Mouse (Mus musculus) intestine, postnatal 0 days (tissue): ENCODE data around the gene Moap1. TPM values are rescaled to one million over a fixed set of nuclear protein-coding genes. Genes with fewer than 3 reads are reported as not detected.

Experiments used
- ATAC-seq: fragments of 200-750 bp; cut with Nextera tagmentation; 2 replicates; pipeline ENCODE4 v1.8.0; 2017; ENCODE audit warnings: mild to moderate bottlenecking, moderate TSS enrichment, moderate library complexity
- H3K27ac ChIP-seq: fragments of 300-500 bp; sonication (generic); 2 replicates; pipeline ENCODE4 v1.5.1; 2014; ENCODE audit warnings: mild to moderate bottlenecking, low read depth, low read length, moderate library complexity
- H3K27me3 ChIP-seq: fragments of 300-500 bp; sonication (generic); replicated peaks from 2 replicates; pipeline ENCODE4 v1.6.1; 2014; ENCODE audit warnings: low read length, mixed read lengths; ENCODE audit not compliant: control insufficient read depth, insufficient read depth
- H3K36me3 ChIP-seq: fragments of 300-500 bp; sonication (generic); 2 replicates; pipeline ENCODE4 v1.6.1; 2014; ENCODE audit warnings: mild to moderate bottlenecking, moderate library complexity; ENCODE audit not compliant: control insufficient read depth, insufficient read depth
- H3K4me1 ChIP-seq: fragments of 300-500 bp; sonication (generic); replicated peaks from 2 replicates; pipeline ENCODE4 v1.6.1; 2014; ENCODE audit warnings: antibody characterized with exemption, low read length, mixed read lengths; ENCODE audit not compliant: control insufficient read depth, insufficient read depth
- H3K4me2 ChIP-seq: fragments of 300-500 bp; sonication (generic); replicated peaks from 2 replicates; pipeline ENCODE4 v1.6.1; 2014; ENCODE audit warnings: low read depth, mild to moderate bottlenecking, moderate library complexity
- H3K4me3 ChIP-seq: fragments of 300-500 bp; sonication (generic); 2 replicates; pipeline ENCODE4 v1.5.1; 2014; ENCODE audit warnings: low read depth, low read length
- H3K9ac ChIP-seq: fragments of 300-500 bp; sonication (generic); 2 replicates; pipeline ENCODE4 v1.6.1; 2014; ENCODE audit warnings: mild to moderate bottlenecking, low read depth, low read length
- H3K9me3 ChIP-seq: fragments of 300-500 bp; sonication (generic); 2 replicates; pipeline ENCODE4 v1.6.1; 2016; ENCODE audit warnings: mixed run types; ENCODE audit not compliant: control insufficient read depth
- CTCF ChIP-seq: sonication (generic); IDR thresholded peaks from 2 replicates; pipeline ENCODE4 v1.5.1; 2016; ENCODE audit warnings: low read depth, mild to moderate bottlenecking, control low read depth, antibody characterized with exemption, moderate library complexity
- WGBS: fragments of 180-500 bp; shearing (Covaris S2); extraction: QIAGEN DNeasy Blood & Tissue Kit; methylation state at CpG from one replicate; pipeline ENCODE4 v1.1.7; 2014; 5-methylcytosine and 5-hydroxymethylcytosine counted together
- polyA plus RNA-seq: library from polyadenylated mRNA; unstranded; fragments of >200 nt; fragmentation: Nextera tagmentation; extraction: Ambion mirVana; gene quantifications from 2 replicates; pipeline ENCODE4 v1.2.1, GENCODE M21; 2015

The Moap1 gene
- polyA plus RNA-seq, 1 experiment from 2014 or later = 12.2 TPM

- WGBS = 68% methylated on average over 18 of the region's 18 CpGs
- no peak for ATAC-seq
- Histone ChIP-seq H3K27me3 (no peaks in the 10 kb centered on the region), H3K9me3 (no peaks in the 10 kb centered on the region), H3K4me1 (peaks cover 48% of the 10 kb centered on the region), H3K36me3 (no peaks in the 10 kb centered on the region; the same call in 1 of the 2 replicates), H3K9ac (no peak overlapping the region), H3K4me3 (no peak overlapping the region), H3K27ac (no peak overlapping the region), H3K4me2 (peak overlapping the region; percentile 13; the same call in 1 of the 2 replicates)
- TF ChIP-seq CTCF = no peak
Observed at GRCm38 (mm10) chr12:102695369-102696239, 47.9 kb downstream of the Moap1 start.

Other genes with a start within 250 kb of the Moap1 start
- 41.5 and 43.2 TPM in 2 replicates for gene Chga, start 188.7 kb downstream of the Moap1 start, polyA plus RNA-seq
- gene Itpk1, start 38.7 kb downstream of the Moap1 start, polyA plus RNA-seq = 56.3 and 57.4 TPM in 2 replicates
- 22.7 and 23.6 TPM in 2 replicates for gene Tmem251, start 101 bp upstream of the Moap1 start, polyA plus RNA-seq
- gene Gm28051, start 14.1 kb upstream of the Moap1 start, polyA plus RNA-seq = not detected in 2 replicates
- 16.5 and 17.0 TPM in 2 replicates for gene Gon7, start 14.1 kb upstream of the Moap1 start, polyA plus RNA-seq
- gene Ubr7, start 14.3 kb upstream of the Moap1 start, polyA plus RNA-seq = 16.3 and 16.5 TPM in 2 replicates
- gene Gm20604, start 15.0 kb upstream of the Moap1 start, polyA plus RNA-seq = 13.1 TPM in 2 replicates
- 7.8 and 8.8 TPM in 2 replicates for gene Btbd7, start 134.8 kb upstream of the Moap1 start, polyA plus RNA-seq
- not detected in 2 replicates for gene Cox8c, start 155.7 kb upstream of the Moap1 start, polyA plus RNA-seq
- 0.10 and 0.16 TPM in 2 replicates for gene Unc79, start 205.2 kb upstream of the Moap1 start, polyA plus RNA-seq